Comparison of ENCODE assay signal across 21 mouse cellular contexts in genomic region chr13:31695725-31696124, GRCm38 (mm10).
"Had no signal": no experiment of that assay in that cellular context is flagged by ENCODE, and none has a peak within 500 bp of the region (broad histone marks: within the 10 kb centered on the region; RNA-seq: fewer than 3 reads in every experiment).

No protein-coding gene starts in this region.

- H3K9ac ChIP-seq: limb, embryonic 12.5 days; limb, embryonic 15.5 days; liver, embryonic 14.5 days; liver, postnatal 0 days; lung, embryonic 14.5 days; neural tube, embryonic 12.5 days; neural tube, embryonic 15.5 days had no signal

- H3K4me1 ChIP-seq: limb, embryonic 15.5 days; neural tube, embryonic 12.5 days; neural tube, embryonic 15.5 days had no signal

- H3K36me3 ChIP-seq: limb, embryonic 12.5 days; limb, embryonic 15.5 days; neural tube, embryonic 12.5 days; neural tube, embryonic 15.5 days had no signal

- H3K27me3 ChIP-seq: limb, embryonic 15.5 days; neural tube, embryonic 12.5 days; neural tube, embryonic 15.5 days had no signal

- H3K9me3 ChIP-seq: limb, embryonic 12.5 days; limb, embryonic 15.5 days; neural tube, embryonic 12.5 days; neural tube, embryonic 15.5 days had no signal

- ATAC-seq: liver, postnatal 0 days; lung, postnatal 0 days had no signal

- H3K27ac ChIP-seq: limb, embryonic 12.5 days; limb, embryonic 15.5 days; liver, embryonic 14.5 days; macrophage; neural tube, embryonic 12.5 days; neural tube, embryonic 15.5 days; stomach, postnatal 0 days had no signal

- DNase-seq: kidney, adult 18-20 months; kidney, adult 9 months; kidney, postnatal 14 days; kidney, postnatal 4 days; left cerebral cortex, postnatal 4 days; liver, postnatal 0 days; right cerebral cortex, adult 18-20 months; right cerebral cortex, postnatal 14 days; right cerebral cortex, postnatal 4 days; thymus, adult 18-20 months; thymus, postnatal 36 days had no signal

- H3K4me3 ChIP-seq: limb, embryonic 12.5 days; limb, embryonic 15.5 days; neural tube, embryonic 12.5 days; neural tube, embryonic 15.5 days had no signal

- H3K4me2 ChIP-seq: limb, embryonic 12.5 days; limb, embryonic 15.5 days; liver, embryonic 11.5 days; lung, embryonic 14.5 days; neural tube, embryonic 12.5 days; neural tube, embryonic 15.5 days had no signal
